Mouse (Mus musculus) liver, embryonic 14.5 days (tissue): Measurements from ENCODE around the gene Rassf8.

Experiments
- CTCF ChIP-seq: IDR thresholded peaks from 2 replicates; pipeline ENCODE4 v1.5.1; 2016; ENCODE audit warnings: antibody characterized with exemption, low read depth, control low read depth
- EP300 ChIP-seq: IDR thresholded peaks from 2 replicates; pipeline ENCODE4 v1.6.1; 2016; ENCODE audit warnings: antibody characterized with exemption, low read depth

DNA sequence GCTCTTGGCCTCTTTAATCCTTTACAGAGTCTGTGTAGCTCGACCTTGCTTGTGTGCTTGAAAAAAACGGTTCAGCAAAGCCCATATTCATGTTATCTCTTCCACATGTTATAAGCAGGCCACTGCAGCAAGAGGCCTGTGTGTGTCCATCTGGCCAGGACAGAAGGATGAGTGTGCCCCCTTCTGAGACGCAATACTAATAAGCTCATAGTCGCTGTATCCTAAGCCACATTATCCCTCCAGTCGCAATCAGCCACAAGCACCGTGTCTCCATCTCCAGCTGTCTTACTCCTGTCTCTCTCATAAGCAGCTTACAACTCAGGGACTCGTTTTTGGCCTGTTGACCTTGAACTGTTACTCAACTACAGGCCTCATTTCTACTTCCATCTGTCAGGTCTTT, 24.0 kb upstream of the Rassf8 start:
- TF ChIP-seq CTCF (no peak), EP300 (no peak)
